Mouse (Mus musculus): Measurements from ENCODE around the gene Dand5. TPM values are rescaled to one million over a fixed set of nuclear protein-coding genes. Genes with fewer than 3 reads are reported as not detected.
A peak's percentile ranks its signal among the peaks of the same experiment; 100 is the strongest.

Dand5 gene
- polyA plus RNA-seq, 1 experiment from 2014 or later, result 5.1 TPM

DNA sequence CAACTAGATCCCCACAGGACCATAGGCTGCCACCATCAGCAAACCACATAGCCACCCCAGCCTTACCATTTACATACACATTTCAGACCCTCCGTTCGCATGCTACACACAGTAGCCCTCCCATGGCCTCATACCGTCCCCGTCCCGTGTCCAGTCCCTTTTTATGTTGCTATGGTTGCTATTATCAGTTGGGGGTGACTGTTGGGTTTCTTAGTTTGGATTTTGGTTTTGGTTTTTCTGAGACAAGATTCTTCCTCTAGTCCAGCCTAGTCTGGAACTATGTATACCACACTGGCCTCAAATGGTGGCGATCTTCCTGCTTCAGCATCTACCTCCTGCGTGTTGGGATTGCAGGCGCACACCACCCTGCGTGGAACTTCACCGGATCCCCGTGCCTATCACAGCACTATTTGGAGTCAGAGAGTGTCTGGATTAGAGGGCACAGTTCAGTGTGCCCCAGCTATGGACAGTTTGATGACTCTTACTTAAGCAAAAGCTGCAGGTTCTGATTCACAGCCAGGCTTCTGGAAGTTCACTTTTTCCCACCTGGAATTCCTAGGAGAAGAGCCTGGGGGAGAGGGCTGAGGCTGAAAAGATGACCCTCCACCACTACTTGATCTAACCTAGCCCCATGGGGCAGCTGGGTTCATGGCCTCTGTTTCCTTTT lies 35.7 kb downstream of the Dand5 start:
- H3K27me3 ChIP-seq, result peaks cover 98% of the 10 kb centered on the region
- 5% methylated on average over 11 of the region's 11 CpGs for whole genome bisulfite sequencing
- no peak for ATAC-seq (ENCODE audit: insufficient number of reproducible peaks, insufficient read depth, low FRiP score, low TSS enrichment, low read depth)
- H3K4me3 ChIP-seq (replicated peaks), result peak overlapping the region; percentile 26
- peak overlapping the region; percentile 45 for H3K4me2 ChIP-seq
- H3K9me3 ChIP-seq, result no peaks in the 10 kb centered on the region
- no peaks in the 10 kb centered on the region for H3K36me3 ChIP-seq
- H3K9ac ChIP-seq (replicated peaks), result 0 out of 2 replicates have a peak overlapping the region, but pooled peaks have one; percentile 54
- H3K4me1 ChIP-seq (replicated peaks), result peaks cover 83% of the 10 kb centered on the region
- no peak overlapping the region for H3K27ac ChIP-seq

DNA sequence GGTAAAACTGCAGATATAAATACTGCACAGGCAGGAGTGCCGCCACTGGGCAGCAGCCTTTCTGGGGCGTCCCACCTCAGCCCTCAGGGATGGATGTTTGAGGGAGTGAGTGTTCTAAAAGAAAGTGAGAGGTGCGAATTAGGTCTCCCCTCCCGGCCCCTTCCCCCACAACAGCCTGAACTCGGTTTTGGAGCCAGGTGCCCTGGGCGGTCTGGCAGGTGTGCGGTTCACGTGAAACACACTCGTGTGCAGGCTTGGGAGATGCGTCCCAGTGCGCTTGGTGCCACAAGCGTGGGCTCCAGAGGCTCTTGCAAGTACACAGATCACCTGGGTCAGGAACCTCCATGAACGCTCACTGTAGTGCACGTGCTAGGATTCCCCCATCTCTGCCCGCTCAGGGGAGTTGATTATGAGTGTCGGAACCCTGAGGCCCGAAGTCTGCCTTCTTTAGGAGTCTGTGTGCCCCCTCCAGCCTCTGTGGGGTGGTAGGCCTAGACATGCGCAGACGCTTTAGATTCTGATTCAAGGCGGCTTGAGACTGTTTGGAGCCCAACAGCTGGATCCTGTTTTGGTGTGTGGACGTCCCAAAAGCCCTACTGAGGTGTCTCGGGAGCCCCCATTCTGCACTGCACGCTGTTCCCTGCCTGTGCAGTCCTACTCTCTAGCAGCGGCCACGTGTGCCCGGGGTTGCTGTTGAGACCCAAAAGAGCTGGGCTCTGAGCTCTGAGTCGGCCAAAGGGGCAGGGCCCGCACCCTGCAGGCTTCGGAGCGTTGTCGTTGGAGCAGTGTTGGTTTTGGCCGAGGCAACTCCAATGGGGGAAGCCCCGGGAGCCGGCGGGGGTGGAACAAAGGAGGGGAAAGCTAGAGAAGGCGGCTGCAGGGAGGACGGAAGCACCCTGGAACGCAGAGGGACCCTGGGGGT lies 36.6 kb downstream of the Dand5 start:
- H3K4me3 ChIP-seq (replicated peaks), result peak overlapping the region; percentile 26
- peaks cover 100% of the 10 kb centered on the region for H3K27me3 ChIP-seq
- H3K4me1 ChIP-seq (replicated peaks), result peaks cover 93% of the 10 kb centered on the region
- H3K4me2 ChIP-seq, result peak overlapping the region; percentile 45
- no peak; the same call in 1 of the 2 replicates for ATAC-seq (ENCODE audit: insufficient number of reproducible peaks, insufficient read depth, low FRiP score, low TSS enrichment, low read depth)
- no peak overlapping the region for H3K27ac ChIP-seq
- peaks cover 3% of the 10 kb centered on the region; the same call in 1 of the 2 replicates for H3K36me3 ChIP-seq
- 2% methylated on average over 38 of the region's 38 CpGs for WGBS
- peak overlapping the region; percentile 54; the same call in 1 of the 2 replicates for H3K9ac ChIP-seq (replicated peaks)
- H3K9me3 ChIP-seq, result no peaks in the 10 kb centered on the region

DNA sequence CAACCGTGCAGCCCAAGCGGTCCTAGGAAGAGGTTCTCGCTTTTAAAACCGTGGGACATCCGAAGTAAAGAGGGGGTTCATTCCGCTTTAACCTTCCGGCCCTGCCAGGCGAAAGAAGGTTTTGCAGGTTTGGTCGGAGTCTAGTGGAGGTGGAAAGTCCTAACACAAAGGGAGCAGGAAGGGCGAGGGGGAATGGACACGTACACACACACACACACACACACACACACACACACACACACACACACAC lies 37.2 kb downstream of the Dand5 start:
- H3K4me3 ChIP-seq (replicated peaks), result peak overlapping the region; percentile 26
- H3K4me1 ChIP-seq (replicated peaks), result peaks cover 94% of the 10 kb centered on the region
- no peak overlapping the region; the same call in 1 of the 2 replicates for H3K9ac ChIP-seq (replicated peaks)
- peaks cover 3% of the 10 kb centered on the region; the same call in 1 of the 2 replicates for H3K36me3 ChIP-seq
- H3K27ac ChIP-seq, result no peak overlapping the region
- H3K27me3 ChIP-seq, result peaks cover 99% of the 10 kb centered on the region
- WGBS, result 2% methylated on average over 11 of the region's 11 CpGs
- H3K4me2 ChIP-seq, result peak overlapping the region; percentile 45
- H3K9me3 ChIP-seq, result no peaks in the 10 kb centered on the region
- no peak for ATAC-seq (ENCODE audit: insufficient number of reproducible peaks, insufficient read depth, low FRiP score, low TSS enrichment, low read depth)

DNA sequence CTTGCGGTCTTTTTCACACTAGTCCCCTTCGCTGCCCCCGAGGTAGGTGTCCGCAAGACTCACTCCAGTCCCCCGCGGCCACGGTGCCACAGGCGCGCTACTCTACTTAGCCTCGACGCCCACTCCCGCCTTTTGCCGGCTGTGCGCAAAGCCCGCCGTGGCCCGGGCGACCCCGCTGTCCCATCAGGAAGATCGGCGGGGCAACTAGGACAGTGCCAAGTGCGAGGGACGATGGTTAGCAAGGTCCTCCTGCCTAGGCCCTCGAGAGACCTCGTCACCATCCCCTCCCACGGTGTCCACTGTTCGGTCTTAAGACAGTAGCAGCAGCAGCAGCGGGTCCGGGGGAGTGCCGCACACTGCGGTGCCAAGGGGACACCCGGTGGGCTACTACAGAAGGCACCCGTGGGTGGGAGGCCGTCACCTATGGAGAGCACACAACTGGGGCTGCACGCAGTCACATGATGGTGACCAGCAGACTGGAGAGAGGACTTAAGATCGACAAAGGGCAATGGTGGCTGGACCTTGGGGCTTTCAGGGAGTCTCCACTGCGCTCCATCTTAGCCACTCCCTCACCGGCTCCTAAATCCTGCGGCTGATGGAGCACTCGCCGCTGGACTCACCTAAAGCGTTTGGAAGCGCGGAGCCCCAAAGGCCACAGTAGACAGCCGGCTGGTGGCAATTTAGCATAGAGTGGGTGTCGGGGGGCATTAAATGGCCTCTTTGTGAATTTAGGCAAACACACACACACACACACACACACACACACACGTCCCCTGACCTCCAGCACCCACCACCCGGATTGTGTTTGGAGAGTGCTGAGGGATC lies 37.7 kb downstream of the Dand5 start:
- H3K36me3 ChIP-seq, result peaks cover 3% of the 10 kb centered on the region; the same call in 1 of the 2 replicates
- no peaks in the 10 kb centered on the region for H3K9me3 ChIP-seq
- H3K4me1 ChIP-seq (replicated peaks), result peaks cover 94% of the 10 kb centered on the region
- ATAC-seq (ENCODE audit: insufficient number of reproducible peaks, insufficient read depth, low FRiP score, low TSS enrichment, low read depth), result peak; percentile 16; the same call in 1 of the 2 replicates
- peaks cover 99% of the 10 kb centered on the region for H3K27me3 ChIP-seq
- WGBS, result 2% methylated on average over 48 of the region's 48 CpGs
- H3K4me2 ChIP-seq, result peak overlapping the region; percentile 45
- no peak overlapping the region; the same call in 1 of the 2 replicates for H3K9ac ChIP-seq (replicated peaks)
- H3K27ac ChIP-seq, result no peak overlapping the region
- H3K4me3 ChIP-seq (replicated peaks), result peak overlapping the region; percentile 26

DNA sequence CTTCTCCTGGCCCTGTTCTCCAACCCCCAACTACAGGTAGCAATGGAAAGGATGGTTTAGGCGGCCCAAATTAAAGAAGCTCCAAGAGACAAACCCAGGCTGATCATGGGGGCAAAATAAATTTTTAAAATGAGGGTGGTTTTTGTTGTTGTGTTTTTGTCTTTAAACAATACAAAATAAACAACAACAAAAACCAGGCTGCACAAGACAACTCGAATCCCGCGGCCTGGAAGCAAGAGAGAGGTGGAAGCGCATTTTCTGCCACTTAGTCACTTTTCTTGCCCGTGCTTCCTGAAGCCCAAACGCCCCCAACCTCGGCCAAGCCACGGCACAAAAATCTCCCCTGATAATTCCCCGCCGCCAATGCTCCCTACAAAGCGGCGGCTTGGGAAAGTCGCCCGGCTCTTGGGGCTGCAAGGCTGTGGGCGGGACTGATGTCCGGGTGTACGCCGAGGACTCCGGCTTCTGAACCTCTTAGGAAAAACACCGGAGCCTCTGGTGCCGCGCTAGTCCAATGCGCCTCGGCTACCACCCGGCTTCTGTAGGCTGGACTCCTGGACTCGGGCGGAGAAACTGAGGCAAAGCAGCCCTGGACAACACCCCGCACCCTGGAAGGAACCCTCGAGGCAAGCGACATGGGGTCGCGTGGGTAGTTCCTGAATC lies 38.6 kb downstream of the Dand5 start:
- H3K4me2 ChIP-seq, result peak overlapping the region; percentile 45
- peaks cover 99% of the 10 kb centered on the region for H3K27me3 ChIP-seq
- no peaks in the 10 kb centered on the region for H3K9me3 ChIP-seq
- 2% methylated on average over 33 of the region's 33 CpGs for WGBS
- peaks cover 92% of the 10 kb centered on the region for H3K4me1 ChIP-seq (replicated peaks)
- H3K4me3 ChIP-seq (replicated peaks), result peak overlapping the region; percentile 26
- no peak overlapping the region for H3K27ac ChIP-seq
- H3K36me3 ChIP-seq, result peaks cover 3% of the 10 kb centered on the region; the same call in 1 of the 2 replicates
- no peak for ATAC-seq (ENCODE audit: insufficient number of reproducible peaks, insufficient read depth, low FRiP score, low TSS enrichment, low read depth)
- no peak overlapping the region for H3K9ac ChIP-seq (replicated peaks)

DNA sequence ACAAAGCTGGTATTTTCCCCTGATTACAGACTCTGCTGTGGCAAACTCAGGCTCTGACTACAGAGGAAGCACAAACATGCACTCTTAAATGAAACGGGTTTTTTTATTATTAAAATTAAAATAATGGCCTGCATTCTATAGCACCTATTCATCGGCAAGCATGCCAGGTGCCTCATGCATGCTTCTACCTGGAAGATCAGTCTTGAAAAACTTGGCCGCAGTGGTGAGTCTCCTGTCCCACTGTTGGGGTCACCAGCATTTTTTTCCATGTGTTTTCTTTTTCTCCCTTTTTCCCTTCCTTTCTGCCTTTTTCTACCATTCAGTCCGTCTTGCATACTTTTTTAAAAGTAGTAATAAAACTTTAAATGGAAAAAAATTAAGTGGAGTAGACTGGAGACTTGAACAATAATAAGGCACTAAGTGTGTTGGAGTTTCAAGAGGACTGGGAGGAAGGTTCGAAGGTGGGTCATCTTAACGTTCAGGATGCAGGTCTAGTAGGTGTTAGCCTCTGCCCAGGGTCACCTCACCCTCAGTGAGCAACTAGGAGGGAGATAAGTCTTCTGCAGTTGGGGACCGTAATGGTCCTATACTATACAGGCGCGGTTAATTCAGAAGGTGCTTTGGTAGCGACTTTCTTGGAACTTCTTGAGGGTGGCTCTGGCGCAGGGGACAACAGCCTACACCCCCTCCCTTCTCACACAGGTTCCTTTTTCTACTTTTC lies 39.3 kb downstream of the Dand5 start:
- Histone ChIP-seq H3K9me3 (no peaks in the 10 kb centered on the region), H3K27ac (no peak overlapping the region), H3K4me2 (0 out of 2 replicates have a peak overlapping the region, but pooled peaks have one; percentile 45), H3K4me3 (replicated peaks) (no peak overlapping the region; the same call in 1 of the 2 replicates), H3K4me1 (replicated peaks) (peaks cover 93% of the 10 kb centered on the region), H3K27me3 (peaks cover 99% of the 10 kb centered on the region), H3K9ac (replicated peaks) (no peak overlapping the region), H3K36me3 (peaks cover 3% of the 10 kb centered on the region; the same call in 1 of the 2 replicates)
- WGBS, result 4% methylated on average over 11 of the region's 11 CpGs
- ATAC-seq (ENCODE audit: insufficient number of reproducible peaks, insufficient read depth, low FRiP score, low TSS enrichment, low read depth), result no peak

DNA sequence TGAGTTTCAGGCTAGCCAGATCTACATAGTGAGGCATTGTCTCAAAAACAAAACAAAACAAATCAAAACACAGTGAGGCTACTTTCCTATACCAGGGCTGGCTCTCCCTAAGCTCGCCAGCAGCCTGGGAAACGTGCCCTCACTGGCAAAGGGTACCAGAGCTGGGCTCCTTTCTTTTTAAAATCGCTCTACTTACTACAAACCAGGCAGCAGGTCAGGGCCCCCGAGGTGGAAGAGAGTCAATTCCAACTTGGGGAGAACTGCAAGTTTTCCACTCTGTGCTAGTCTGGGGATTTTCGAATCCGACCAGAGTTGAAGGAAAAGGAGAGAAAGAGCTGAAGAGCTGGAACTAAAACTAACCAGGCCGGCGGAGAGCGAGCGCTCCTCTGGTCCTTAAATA lies 39.9 kb downstream of the Dand5 start:
- Histone ChIP-seq H3K27me3 (peaks cover 99% of the 10 kb centered on the region), H3K4me1 (replicated peaks) (peaks cover 95% of the 10 kb centered on the region), H3K4me2 (no peak overlapping the region), H3K9me3 (no peaks in the 10 kb centered on the region), H3K36me3 (peaks cover 3% of the 10 kb centered on the region; the same call in 1 of the 2 replicates), H3K4me3 (replicated peaks) (no peak overlapping the region), H3K27ac (no peak overlapping the region), H3K9ac (replicated peaks) (no peak overlapping the region)
- WGBS, result 7% methylated on average over 10 of the region's 10 CpGs
- ATAC-seq (ENCODE audit: insufficient number of reproducible peaks, insufficient read depth, low FRiP score, low TSS enrichment, low read depth), result no peak

DNA sequence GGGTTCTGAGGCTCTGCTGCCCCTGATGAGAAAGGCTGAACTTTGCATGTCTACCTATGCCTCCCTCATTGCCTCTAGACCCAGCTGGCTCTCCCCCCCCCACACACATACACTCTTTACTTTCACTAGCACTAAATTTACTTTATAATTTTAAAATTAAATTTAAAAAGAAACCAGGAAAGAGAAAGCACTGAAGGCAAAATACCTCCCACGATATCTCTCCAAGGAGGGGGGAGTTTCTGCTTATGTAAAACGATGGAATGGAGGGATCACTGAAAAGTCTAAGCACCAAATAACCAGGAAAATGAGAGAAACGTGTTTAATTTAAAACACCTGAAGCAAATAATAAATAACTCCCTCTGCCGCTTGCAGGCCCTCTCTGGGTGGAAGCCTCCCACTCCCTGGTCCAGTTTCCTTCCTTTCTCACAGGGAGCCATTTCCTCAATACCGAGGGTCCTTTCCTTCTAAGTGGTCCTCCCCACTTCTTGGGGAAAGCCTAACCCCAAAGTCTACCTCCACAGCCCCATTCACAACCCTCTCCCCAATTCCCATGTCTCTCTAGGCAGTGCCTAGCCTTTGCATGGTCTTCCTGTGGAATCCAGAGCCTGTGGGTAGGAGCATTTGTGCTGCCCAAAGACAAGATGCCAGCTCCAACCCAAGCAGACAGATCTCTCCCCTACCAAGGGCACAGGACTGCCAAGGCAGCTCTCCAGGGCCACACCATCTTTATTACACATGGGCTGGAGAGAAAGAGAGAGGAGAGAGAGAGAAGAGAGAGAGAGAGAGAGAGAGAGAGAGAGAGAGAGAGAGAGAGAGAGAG lies 40.7 kb downstream of the Dand5 start:
- Histone ChIP-seq H3K4me2 (peak overlapping the region; percentile 3), H3K27ac (peak overlapping the region; percentile 36; the same call in 1 of the 2 replicates), H3K36me3 (peaks cover 3% of the 10 kb centered on the region; the same call in 1 of the 2 replicates), H3K4me1 (replicated peaks) (peaks cover 87% of the 10 kb centered on the region), H3K9ac (replicated peaks) (no peak overlapping the region), H3K27me3 (peaks cover 99% of the 10 kb centered on the region), H3K9me3 (no peaks in the 10 kb centered on the region), H3K4me3 (replicated peaks) (no peak overlapping the region)
- WGBS, result 4% methylated on average over 5 of the region's 5 CpGs
- ATAC-seq (ENCODE audit: insufficient number of reproducible peaks, insufficient read depth, low FRiP score, low TSS enrichment, low read depth), result no peak

DNA sequence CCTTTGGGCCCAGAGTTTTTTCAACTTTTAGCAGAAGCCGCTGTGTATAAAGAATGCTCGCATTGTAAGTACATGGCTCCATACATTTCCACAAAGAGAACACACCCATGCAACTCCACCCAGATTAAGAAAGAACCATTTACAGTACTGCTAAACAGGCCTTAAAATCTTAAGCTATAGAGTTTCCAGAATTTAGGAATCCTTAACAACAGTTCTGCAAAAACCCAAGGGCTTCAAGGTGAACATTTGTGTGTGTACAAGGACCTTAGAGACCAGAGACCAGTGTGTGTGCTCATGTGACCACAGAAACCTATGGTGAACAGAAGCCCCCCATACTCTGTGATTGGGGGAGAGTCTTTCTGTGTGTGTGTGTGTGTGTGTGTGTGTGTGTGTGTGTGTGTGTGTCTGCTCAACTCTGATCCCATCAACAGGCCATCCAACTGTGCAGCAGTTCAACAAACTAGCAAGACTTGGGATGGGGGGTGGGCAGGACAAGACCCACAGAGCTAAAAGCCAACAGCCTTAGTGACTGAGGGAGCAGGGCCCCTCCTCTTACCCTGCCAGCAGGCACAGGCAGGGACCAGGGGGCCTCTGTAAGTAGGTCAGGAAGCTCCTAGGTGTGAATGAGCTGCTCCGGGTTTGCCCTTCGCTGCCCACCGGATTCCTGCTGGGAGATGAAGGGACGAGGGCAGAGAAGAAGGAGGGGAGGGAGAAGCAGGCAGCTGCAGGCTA lies 41.5 kb downstream of the Dand5 start:
- no peak overlapping the region for H3K4me3 ChIP-seq (replicated peaks)
- H3K27me3 ChIP-seq, result peaks cover 99% of the 10 kb centered on the region
- H3K9ac ChIP-seq (replicated peaks), result no peak overlapping the region
- ATAC-seq (ENCODE audit: insufficient number of reproducible peaks, insufficient read depth, low FRiP score, low TSS enrichment, low read depth), result no peak
- H3K4me1 ChIP-seq (replicated peaks), result peaks cover 79% of the 10 kb centered on the region
- peak overlapping the region; percentile 36; the same call in 1 of the 2 replicates for H3K27ac ChIP-seq
- WGBS, result 6% methylated on average over 6 of the region's 6 CpGs
- no peaks in the 10 kb centered on the region for H3K9me3 ChIP-seq
- peak overlapping the region; percentile 3 for H3K4me2 ChIP-seq
- peaks cover 3% of the 10 kb centered on the region; the same call in 1 of the 2 replicates for H3K36me3 ChIP-seq
